Mouse (Mus musculus) CD4-positive helper T cell, adult 2 months (primary cell): ENCODE results near the gene Tet1.
A peak's percentile ranks its signal among the peaks of the same experiment; 100 is the strongest.
"Not testable (repeated sequence)": the region's sequence is repeated elsewhere in the genome, so short reads cannot be mapped to it uniquely, and the experiment has no call there.

ENCODE experiments used
- DNase-seq: peaks from one replicate; pipeline ENCODE4 v3.0.0-alpha.2; 2012; ENCODE audit warnings: low read depth, missing footprints, low spot score

Tet1 gene

GRCm38 (mm10) chr10:62908896-62909295 is at the start of gene Tet1:
Gene Tet1 (minus strand): TSS chr10:62908996.
- DNase-seq, result not testable (repeated sequence)

- no peak for DNase-seq
These were observed 39.8 kb upstream of the Tet1 start for GRCm38 (mm10) chr10:62948551-62948950.

GRCm38 (mm10) chr10:62946738-62947471 is 38.1 kb upstream of the Tet1 start, which contains the start of gene Dna2:
Gene Dna2 (plus strand): TSS chr10:62947026.
- peak; percentile 88 for DNase-seq

- DNase-seq, result no peak
These were observed 36.3 kb upstream of the Tet1 start for GRCm38 (mm10) chr10:62944975-62945580.

DNA sequence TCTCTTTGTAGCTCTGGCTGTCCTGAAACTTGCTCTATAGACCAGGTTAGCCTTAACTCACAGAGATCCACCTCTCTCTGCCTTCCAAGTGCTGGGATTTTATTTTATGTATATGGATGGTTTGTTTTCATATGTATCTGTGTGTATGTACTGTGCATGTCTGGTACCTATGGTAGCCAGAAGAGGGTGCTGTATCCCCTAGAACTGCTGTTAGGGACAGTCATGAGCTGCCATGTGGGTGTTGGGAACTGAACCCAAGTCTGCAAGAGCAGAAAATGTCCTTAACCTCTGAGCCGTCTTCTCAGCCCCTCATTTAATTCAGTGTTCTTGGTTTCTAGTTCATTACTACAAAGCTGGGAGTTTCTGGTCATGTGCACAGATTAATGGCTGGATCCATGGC is 23.6 kb upstream of the Tet1 start:
- no peak for DNase-seq

DNA sequence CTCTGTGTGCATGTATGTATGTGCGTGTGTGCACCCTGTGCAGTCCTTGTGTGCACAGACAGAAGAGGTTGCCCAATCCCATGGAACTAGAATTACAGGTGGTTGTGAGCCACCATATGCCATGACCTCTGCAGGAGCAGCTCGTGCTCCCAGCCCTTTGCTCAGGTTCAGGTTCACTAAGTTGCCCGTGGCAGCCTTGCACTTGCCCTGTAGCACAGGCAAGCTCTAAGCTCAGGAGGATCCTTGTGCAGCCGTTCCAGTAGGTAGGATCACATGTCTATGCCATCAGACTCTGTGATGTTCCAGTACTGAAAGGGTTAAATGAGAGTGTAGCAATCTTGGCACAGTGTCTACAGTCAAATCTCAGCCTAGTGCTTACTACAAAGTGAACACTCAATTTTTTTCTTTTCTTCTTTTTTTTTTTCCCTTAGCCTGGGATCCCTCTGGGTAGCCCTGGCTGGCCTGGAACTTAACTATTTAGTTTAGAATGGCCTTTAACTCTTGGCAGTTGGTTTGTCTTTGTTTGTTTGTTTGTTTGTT is 15.4 kb upstream of the Tet1 start:
- DNase-seq, result no peak

GRCm38 (mm10) chr10:62920766-62921156 is 12.0 kb upstream of the Tet1 start:
- DNase-seq, result no peak

GRCm38 (mm10) chr10:62919925-62920765 is 11.3 kb upstream of the Tet1 start, which contains the start of gene Slc25a16:
Gene Slc25a16 (plus strand): TSS chr10:62920633.
- DNase-seq, result peak; percentile 92

- no peak for DNase-seq
These were observed 10.2 kb upstream of the Tet1 start for GRCm38 (mm10) chr10:62918985-62919384.

DNA sequence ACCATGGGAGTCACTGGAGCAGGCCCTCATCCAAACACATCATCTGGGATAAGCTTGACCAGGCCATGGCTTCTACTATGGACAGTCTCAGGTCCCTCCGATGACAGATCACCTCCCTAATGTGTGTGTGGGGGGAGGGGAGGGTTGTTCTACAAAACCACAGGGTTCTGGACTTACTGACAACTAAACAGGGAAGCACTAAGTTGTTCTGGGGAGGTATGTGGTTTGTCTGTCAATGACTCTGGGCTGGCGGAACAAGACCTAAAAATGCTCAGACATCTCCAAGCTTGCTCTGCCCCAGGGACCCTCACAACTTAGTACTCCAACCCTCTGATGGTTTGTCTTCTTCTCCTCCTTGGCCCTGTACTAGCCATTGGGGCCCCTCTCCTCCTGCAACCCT is 2.3 kb upstream of the Tet1 start:
- DNase-seq, result no peak

- no peak for DNase-seq
These were observed 2.5 kb downstream of the Tet1 start for GRCm38 (mm10) chr10:62906336-62906735.

- DNase-seq, result no peak
These were observed 6.0 kb downstream of the Tet1 start for GRCm38 (mm10) chr10:62902829-62903228.

DNA sequence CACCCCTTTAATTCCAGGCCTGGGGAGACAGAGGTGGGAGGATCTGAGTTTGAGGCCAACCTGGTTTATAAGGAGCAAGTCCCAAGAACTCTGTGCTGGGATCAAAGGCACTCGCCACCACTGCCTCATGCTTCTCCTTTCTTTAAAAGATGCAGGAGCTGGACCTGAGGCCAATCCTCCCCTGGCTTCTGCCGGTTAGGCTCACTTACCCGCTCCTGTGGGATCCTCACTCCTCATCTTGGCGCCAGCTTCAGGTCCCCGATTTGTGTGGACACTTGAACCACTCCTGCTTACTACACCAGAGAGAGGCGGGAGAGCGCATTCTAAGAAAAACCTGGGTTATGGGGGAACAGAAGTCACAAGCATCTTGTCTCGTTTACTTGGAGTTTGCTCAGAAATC is 7.0 kb downstream of the Tet1 start:
- no peak for DNase-seq

DNA sequence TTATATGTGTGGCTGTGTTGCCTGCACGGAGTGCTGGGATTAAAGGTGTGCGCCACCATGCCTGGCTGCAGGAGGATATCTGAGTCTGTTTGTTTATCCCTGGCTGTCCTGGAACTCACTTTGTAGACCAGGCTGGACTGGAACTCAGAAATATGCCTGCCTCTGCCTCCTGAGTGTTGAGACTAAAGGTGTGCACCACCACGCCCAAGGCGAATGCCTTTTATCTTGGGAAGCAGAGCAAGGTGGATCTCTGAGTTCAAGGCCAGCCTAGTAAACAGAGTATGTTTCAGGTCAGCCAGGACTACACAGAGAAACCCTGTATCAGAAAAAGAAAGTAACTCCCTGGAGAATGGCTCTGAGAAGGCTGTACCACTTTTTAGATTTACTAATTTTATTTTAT is 8.7 kb downstream of the Tet1 start:
- DNase-seq, result no peak

- no peak for DNase-seq
These were observed 10.7 kb downstream of the Tet1 start for GRCm38 (mm10) chr10:62898061-62898460.

GRCm38 (mm10) chr10:62897437-62897836 is 11.4 kb downstream of the Tet1 start:
- DNase-seq, result no peak

DNA sequence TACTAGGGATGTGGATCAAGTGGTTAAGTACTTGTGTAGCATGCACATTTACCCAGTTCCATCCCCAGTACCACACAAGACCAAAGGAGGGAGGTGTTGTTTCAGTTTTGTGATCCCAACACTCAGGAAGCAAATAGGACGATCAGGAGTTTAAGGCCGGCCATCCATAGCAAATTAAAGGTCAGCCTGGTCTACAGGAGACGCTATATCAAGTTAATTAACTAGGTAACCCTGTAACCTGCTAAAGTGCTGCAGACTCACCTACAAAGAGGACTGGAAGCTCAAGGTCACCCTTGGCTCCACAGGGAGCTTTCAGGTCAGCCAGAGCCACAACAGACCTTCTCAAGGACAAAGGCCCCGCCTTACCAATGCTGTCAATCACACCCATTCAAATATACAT is 12.0 kb downstream of the Tet1 start:
- DNase-seq, result no peak

DNA sequence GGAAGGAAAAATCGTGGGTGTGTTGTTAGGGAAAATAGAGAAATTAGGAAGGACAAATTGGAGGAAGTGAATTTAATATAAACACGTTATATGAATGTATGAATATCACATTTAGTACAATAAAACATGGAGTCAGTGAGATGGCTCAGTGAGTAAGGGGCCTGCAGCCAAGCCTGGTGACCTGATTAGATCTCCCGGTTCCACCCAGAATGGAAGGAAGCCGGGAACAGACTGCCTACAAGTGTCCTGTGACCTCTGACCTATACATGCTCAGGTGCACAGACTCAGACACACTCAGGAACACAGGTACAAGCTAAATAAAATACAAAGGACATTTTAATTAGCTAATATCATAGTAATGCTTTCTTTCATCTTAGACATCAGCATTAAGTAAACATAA is 12.8 kb downstream of the Tet1 start:
- DNase-seq, result no peak

- no peak for DNase-seq
These were observed 13.4 kb downstream of the Tet1 start for GRCm38 (mm10) chr10:62895386-62895785.

GRCm38 (mm10) chr10:62894447-62894846 is 14.3 kb downstream of the Tet1 start:
- DNase-seq, result no peak

- no peak for DNase-seq
These were observed 15.4 kb downstream of the Tet1 start for GRCm38 (mm10) chr10:62893356-62893884.
